ENCODE assay signal across 8 mouse cellular contexts in the genomic region with DNA sequence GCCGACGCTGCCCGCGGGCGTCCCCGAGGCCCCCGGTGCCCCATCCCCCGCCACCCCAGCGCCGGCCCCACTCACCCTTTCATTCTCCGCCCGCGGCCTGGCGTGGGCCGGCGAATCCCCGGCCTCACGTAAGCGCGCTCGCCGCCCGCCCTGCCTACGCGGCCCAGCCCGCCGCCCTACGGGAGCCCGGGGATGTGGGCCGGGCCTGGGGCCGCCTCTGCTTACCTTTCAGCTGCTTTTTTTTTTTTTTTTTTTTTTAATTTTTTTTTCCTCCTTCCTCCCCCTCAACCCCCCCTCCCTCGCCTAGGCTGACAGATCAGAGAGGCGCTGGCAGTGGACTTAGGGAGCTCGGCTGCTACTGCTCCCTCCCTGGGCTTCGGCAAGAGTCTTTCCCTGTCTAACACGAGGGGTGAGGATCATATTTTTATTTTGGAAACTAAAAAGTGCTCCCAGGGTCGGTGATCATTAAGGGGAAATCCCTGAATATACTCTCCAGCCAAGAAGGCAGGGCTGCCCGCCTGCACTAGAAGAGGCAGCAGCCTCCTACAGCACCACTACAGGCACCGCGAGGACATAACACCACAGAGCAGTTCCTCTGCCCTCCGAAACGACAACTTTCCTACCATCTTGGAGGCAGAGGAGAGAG. TPM values are rescaled to one million over a fixed set of nuclear protein-coding genes. Genes with fewer than 3 reads are reported as not detected.
DNase-seq lines count a peak whose midpoint lies in the region; ATAC-seq and TF ChIP-seq lines count a peak whose summit lies in the region.

A gene (minus strand): TSS at position 532 of the 646 bp plus-strand sequence.

- DNase-seq in 3134 (ENCODE audit: extremely low read depth, insufficient read length, low spot score), result peak; percentile 80
- peak; percentile 77 to 82 for DNase-seq in adrenal gland, postnatal 36 days
- peak; percentile 87 to 88 for DNase-seq in heart, adult 18-20 months
- peak; percentile 89 for DNase-seq in kidney, adult 2 months
- DNase-seq in spleen, postnatal 10 days (ENCODE audit: low spot score in 2 of 2), result peak; percentile 76 to 85

- WGBS in embryonic facial prominence, embryonic 13.5 days, result under 1% methylated on average over 41 of the region's 42 CpGs
- 1% methylated on average over 40 of the region's 42 CpGs for WGBS in kidney, adult 2 months
- WGBS in limb, embryonic 13.5 days, result 0% methylated on average over 36 of the region's 42 CpGs
- under 1% methylated on average over 35 of the region's 42 CpGs for WGBS in midbrain, embryonic 16.5 days

- H3K4me2 ChIP-seq in embryonic facial prominence, embryonic 13.5 days, result peak within 1 kb of the TSS; percentile 88
- H3K4me2 ChIP-seq in limb, embryonic 13.5 days (replicated peaks), result peak within 1 kb of the TSS; percentile 88
- peak within 1 kb of the TSS; percentile 92 for H3K4me2 ChIP-seq in midbrain, embryonic 16.5 days (ENCODE audit: low read length)

- H3K27me3 ChIP-seq in embryonic facial prominence, embryonic 13.5 days, result no peaks in the 10 kb centered on the region
- no peaks in the 10 kb centered on the region for H3K27me3 ChIP-seq in kidney, adult 2 months (replicated peaks; ENCODE audit: control insufficient read depth, insufficient read depth, low read length)
- no peaks in the 10 kb centered on the region for H3K27me3 ChIP-seq in limb, embryonic 13.5 days
- no peaks in the 10 kb centered on the region for H3K27me3 ChIP-seq in midbrain, embryonic 16.5 days (ENCODE audit: control insufficient read depth, insufficient read depth, low read depth, low read length)

- TF ChIP-seq POLR2A in kidney, adult 2 months (IDR thresholded peaks at IDR 0.05; ENCODE audit: low read depth, low read length), result no peak

- peaks cover 6% of the 10 kb centered on the region for H3K36me3 ChIP-seq in embryonic facial prominence, embryonic 13.5 days
- no peaks in the 10 kb centered on the region; the same call in 1 of the 2 replicates for H3K36me3 ChIP-seq in kidney, adult 2 months (ENCODE audit: control insufficient read depth, insufficient read depth, low read length)
- H3K36me3 ChIP-seq in limb, embryonic 13.5 days, result peaks cover 15% of the 10 kb centered on the region
- no peaks in the 10 kb centered on the region for H3K36me3 ChIP-seq in midbrain, embryonic 16.5 days (ENCODE audit: control insufficient read depth, insufficient read depth, low read length)

- H3K9ac ChIP-seq in embryonic facial prominence, embryonic 13.5 days, result peak within 1 kb of the TSS; percentile 100
- peak within 1 kb of the TSS; percentile 100 for H3K9ac ChIP-seq in limb, embryonic 13.5 days
- H3K9ac ChIP-seq in midbrain, embryonic 16.5 days (ENCODE audit: low read depth, low read length), result peak within 1 kb of the TSS; percentile 100

- peaks cover 31% of the 10 kb centered on the region for H3K4me1 ChIP-seq in embryonic facial prominence, embryonic 13.5 days
- H3K4me1 ChIP-seq in kidney, adult 2 months (ENCODE audit: control insufficient read depth, insufficient read depth, low read length), result peaks cover 16% of the 10 kb centered on the region; the same call in 1 of the 2 replicates
- peaks cover 40% of the 10 kb centered on the region for H3K4me1 ChIP-seq in limb, embryonic 13.5 days
- H3K4me1 ChIP-seq in midbrain, embryonic 16.5 days (ENCODE audit: control insufficient read depth, insufficient read depth, low read length), result peaks cover 40% of the 10 kb centered on the region

- H3K9me3 ChIP-seq in embryonic facial prominence, embryonic 13.5 days, result no peaks in the 10 kb centered on the region
- H3K9me3 ChIP-seq in limb, embryonic 13.5 days, result no peaks in the 10 kb centered on the region
- H3K9me3 ChIP-seq in midbrain, embryonic 16.5 days (replicated peaks; ENCODE audit: control insufficient read depth, low read length, poor library complexity, severe bottlenecking), result no peaks in the 10 kb centered on the region

- peak; percentile 72 for TF ChIP-seq CTCF in kidney, adult 2 months (conservative IDR thresholded peaks at IDR 0.05; ENCODE audit: insufficient read depth, insufficient read length, low read depth, low read length)

- peak; percentile 79 for ATAC-seq in embryonic facial prominence, embryonic 13.5 days (ENCODE audit: insufficient number of reproducible peaks, insufficient read depth, low FRiP score, low TSS enrichment, low read depth)
- peak; percentile 92 for ATAC-seq in limb, embryonic 13.5 days (ENCODE audit: low FRiP score, low read depth)
- peak; percentile 93 for ATAC-seq in midbrain, embryonic 16.5 days

- peak within 1 kb of the TSS; percentile 91 for H3K4me3 ChIP-seq in embryonic facial prominence, embryonic 13.5 days
- peak within 1 kb of the TSS; percentile 80 for H3K4me3 ChIP-seq in kidney, adult 2 months (ENCODE audit: insufficient read depth, low read depth, low read length)
- H3K4me3 ChIP-seq in limb, embryonic 13.5 days, result peak within 1 kb of the TSS; percentile 92
- H3K4me3 ChIP-seq in midbrain, embryonic 16.5 days (ENCODE audit: low read depth, low read length), result peak within 1 kb of the TSS; percentile 96

- H3K27ac ChIP-seq in embryonic facial prominence, embryonic 13.5 days, result peak within 1 kb of the TSS; percentile 100
- peak within 1 kb of the TSS; percentile 98 for H3K27ac ChIP-seq in kidney, adult 2 months (ENCODE audit: insufficient read depth, low read depth, low read length)
- H3K27ac ChIP-seq in limb, embryonic 13.5 days, result peak within 1 kb of the TSS; percentile 100
- H3K27ac ChIP-seq in midbrain, embryonic 16.5 days (ENCODE audit: low read length), result peak within 1 kb of the TSS; percentile 95

RNA-seq across cellular contexts. Expression of the gene that starts here (rescaled TPM):
- 10 to 100 TPM; 27.3 to 29.2 TPM for total RNA-seq in adrenal gland, postnatal 36 days (2021)
- polyA plus RNA-seq in embryonic facial prominence, embryonic 13.5 days (2015; fragmentation: Nextera tagmentation; extraction: Ambion mirVana), result 12.2 and 12.7 TPM in 2 replicates
- total RNA-seq in heart, adult 18-20 months (2021), result 10 to 100 TPM; 16.4 to 17.6 TPM
- polyA plus RNA-seq in kidney, adult 2 months (2012; rRNA removed), result 8.1 and 10.0 TPM in 2 replicates
- 9.7 and 10.3 TPM in 2 replicates for polyA plus RNA-seq in limb, embryonic 13.5 days (2015; fragmentation: Nextera tagmentation; extraction: Ambion mirVana)
- 8.9 and 9.6 TPM in 2 replicates for polyA plus RNA-seq in midbrain, embryonic 16.5 days (2015; fragmentation: Nextera tagmentation; extraction: Ambion mirVana)

Comparison
In these comparisons a context has a peak if more than half of its experiments do, and no peak if none do; other contexts are left out.
1. Peak in every context shown above with its lines: DNase-seq, ATAC-seq, H3K4me3 ChIP-seq and H3K27ac ChIP-seq.